Mouse (Mus musculus) thymus, adult 2 months (tissue): Measurements from ENCODE around the gene Nostrin. TPM values are rescaled to one million over a fixed set of nuclear protein-coding genes. Genes with fewer than 3 reads are reported as not detected.

Source experiments
- DNase-seq: peaks from one replicate; pipeline ENCODE4 v3.0.0; 2021
- H3K27ac ChIP-seq: fragments of 200-500 bp; 2 replicates; pipeline ENCODE4 v1.5.1; 2012; ENCODE audit warnings: low read length, control low read depth; ENCODE audit not compliant: control insufficient read depth, insufficient read depth
- H3K27me3 ChIP-seq: fragments of 200-500 bp; 2 replicates; pipeline ENCODE4 v1.6.1; 2012; ENCODE audit warnings: mild to moderate bottlenecking, low read length, moderate library complexity, mixed read lengths; ENCODE audit not compliant: control insufficient read depth, insufficient read depth
- H3K36me3 ChIP-seq: fragments of 200-500 bp; 2 replicates; pipeline ENCODE4 v1.6.1; 2012; ENCODE audit warnings: mild to moderate bottlenecking, low read length, moderate library complexity; ENCODE audit not compliant: control insufficient read depth, insufficient read depth
- H3K4me1 ChIP-seq: fragments of 200-500 bp; replicated peaks from 2 replicates; pipeline ENCODE4 v1.6.1; 2012; ENCODE audit warnings: low read length; ENCODE audit not compliant: control insufficient read depth, insufficient read depth
- H3K4me3 ChIP-seq: fragments of 200-500 bp; 2 replicates; pipeline ENCODE4 v1.5.1; 2012; ENCODE audit warnings: mild to moderate bottlenecking, low read length, control low read depth, moderate library complexity; ENCODE audit not compliant: control insufficient read depth, insufficient read depth
- CTCF ChIP-seq: fragments of 200-500 bp; IDR thresholded peaks from 2 replicates; pipeline ENCODE4 v1.5.1; 2012; ENCODE audit warnings: mild to moderate bottlenecking, control low read depth, low read length, moderate library complexity, borderline replicate concordance; ENCODE audit not compliant: control insufficient read depth, poor library complexity, insufficient read depth; ENCODE audit errors: extremely low read depth
- POLR2A ChIP-seq: fragments of 200-500 bp; IDR thresholded peaks from 2 replicates; pipeline ENCODE4 v1.6.1; 2012; ENCODE audit warnings: mild to moderate bottlenecking, low read length, control low read depth, moderate library complexity; ENCODE audit not compliant: control insufficient read depth, poor library complexity, insufficient read depth; ENCODE audit errors: extremely low read depth
- WGBS: fragments of 180-500 bp; shearing (Covaris S2); methylation state at CpG from one replicate; pipeline ENCODE4 v1.1.7; 2018; 5-methylcytosine and 5-hydroxymethylcytosine counted together
- polyA plus RNA-seq: library from polyadenylated mRNA; depleted of rRNA; stranded (reverse); fragments of >200 nt; gene quantifications from 2 replicates; pipeline ENCODE4 v1.2.3, GENCODE M21; 2012; rRNA removed

The Nostrin gene
- polyA plus RNA-seq, result 1.00 and 1.2 TPM in 2 replicates

GRCm38 (mm10) chr2:69135661-69136576, at the start of gene Nostrin:
Gene Nostrin (plus strand): TSS chr2:69135800.
- no peak for DNase-seq
- H3K27ac ChIP-seq, result no peak within 1 kb of the TSS
- TF ChIP-seq CTCF (no peak), POLR2A (no peak)

GRCm38 (mm10) chr2:69086505-69087260, 48.9 kb upstream of the Nostrin start:
- no peak for DNase-seq
- Histone ChIP-seq H3K36me3 (no peaks in the 10 kb centered on the region), H3K4me1 (peaks cover 5% of the 10 kb centered on the region), H3K4me3 (no peak overlapping the region), H3K27me3 (no peaks in the 10 kb centered on the region), H3K27ac (no peak overlapping the region)
- WGBS, result 95% methylated on average over 8 of the region's 8 CpGs
- TF ChIP-seq CTCF (no peak), POLR2A (no peak)

More at GRCm38 (mm10) chr2:69135661-69136576, at the start of gene Nostrin:
- no peak within 1 kb of the TSS for H3K4me3 ChIP-seq
- no peaks in the 10 kb centered on the region for H3K27me3 ChIP-seq
- H3K4me1 ChIP-seq, result peaks cover 7% of the 10 kb centered on the region; the same call in 1 of the 2 replicates
- 10% methylated on average over 15 of the region's 15 CpGs for WGBS
- no peaks in the 10 kb centered on the region for H3K36me3 ChIP-seq

GRCm38 (mm10) chr2:69095836-69096235, 39.8 kb upstream of the Nostrin start:
- H3K4me1 ChIP-seq, result no peaks in the 10 kb centered on the region
- no peaks in the 10 kb centered on the region for H3K36me3 ChIP-seq
- H3K27me3 ChIP-seq, result no peaks in the 10 kb centered on the region
- no peak for DNase-seq
- H3K27ac ChIP-seq, result no peak overlapping the region
- no peak overlapping the region for H3K4me3 ChIP-seq
- TF ChIP-seq CTCF (no peak), POLR2A (no peak)

- Histone ChIP-seq H3K4me1 (no peaks in the 10 kb centered on the region), H3K27ac (no peak overlapping the region), H3K4me3 (no peak overlapping the region), H3K36me3 (no peaks in the 10 kb centered on the region), H3K27me3 (no peaks in the 10 kb centered on the region)
- DNase-seq, result no peak
- TF ChIP-seq POLR2A (no peak), CTCF (no peak)
- 94% methylated on average over 4 of the region's 4 CpGs for WGBS
Observed at GRCm38 (mm10) chr2:69096821-69097220, 38.8 kb upstream of the Nostrin start.

GRCm38 (mm10) chr2:69097526-69097925, 38.1 kb upstream of the Nostrin start:
- Histone ChIP-seq H3K36me3 (no peaks in the 10 kb centered on the region), H3K27ac (no peak overlapping the region), H3K27me3 (no peaks in the 10 kb centered on the region), H3K4me1 (no peaks in the 10 kb centered on the region), H3K4me3 (no peak overlapping the region)
- 96% methylated on average over 2 of the region's 2 CpGs for WGBS
- TF ChIP-seq POLR2A (no peak), CTCF (no peak)
- no peak for DNase-seq

GRCm38 (mm10) chr2:69098701-69099100, 36.9 kb upstream of the Nostrin start:
- Histone ChIP-seq H3K27me3 (no peaks in the 10 kb centered on the region), H3K4me1 (no peaks in the 10 kb centered on the region), H3K36me3 (no peaks in the 10 kb centered on the region), H3K4me3 (no peak overlapping the region), H3K27ac (no peak overlapping the region)
- WGBS, result 97% methylated on average over 3 of the region's 3 CpGs
- TF ChIP-seq POLR2A (no peak), CTCF (no peak)
- DNase-seq, result no peak

GRCm38 (mm10) chr2:69099147-69099546, 36.5 kb upstream of the Nostrin start:
- Histone ChIP-seq H3K27me3 (no peaks in the 10 kb centered on the region), H3K4me1 (no peaks in the 10 kb centered on the region), H3K36me3 (no peaks in the 10 kb centered on the region), H3K27ac (no peak overlapping the region), H3K4me3 (no peak overlapping the region)
- TF ChIP-seq POLR2A, result no peak
- no peak for TF ChIP-seq CTCF
- WGBS, result 98% methylated on average over 7 of the region's 7 CpGs
- no peak for DNase-seq
